8 mouse cellular contexts compared by ENCODE assay signal in the genomic region with DNA sequence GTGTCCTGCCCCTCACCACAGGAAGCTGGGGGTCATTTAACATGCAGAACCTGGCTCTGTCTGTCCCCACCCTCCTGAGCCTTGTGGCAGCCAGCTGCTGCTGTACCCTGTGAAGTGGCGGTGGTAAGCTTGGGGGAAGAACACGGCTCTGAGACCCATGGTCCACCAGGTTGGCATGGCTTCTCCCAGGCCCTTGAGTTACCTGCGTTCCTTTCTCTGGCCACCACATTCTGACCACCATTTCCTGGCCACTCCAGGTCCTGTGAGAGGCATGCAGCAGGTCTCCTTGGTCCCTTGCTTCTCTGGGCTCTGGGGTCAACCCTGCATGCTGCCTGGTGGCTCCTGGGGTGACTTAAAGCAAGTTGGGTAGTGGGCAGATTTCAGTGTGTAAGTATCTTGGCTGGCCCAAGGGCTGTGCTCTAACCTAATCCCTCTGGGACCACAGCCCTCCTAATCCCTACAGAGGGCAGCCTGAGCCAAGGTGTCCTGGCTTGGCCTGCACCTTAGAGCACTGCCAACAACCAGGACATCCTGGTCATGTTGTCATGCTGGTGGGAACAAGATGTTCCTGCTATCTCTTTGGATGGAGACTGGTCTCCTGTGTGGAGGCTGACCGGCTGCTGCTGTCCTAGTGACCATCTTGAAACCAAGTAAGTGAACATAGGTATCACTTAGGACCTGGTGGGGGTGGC. TPM values are rescaled to one million over a fixed set of nuclear protein-coding genes. Genes with fewer than 3 reads are reported as not detected.
DNase-seq lines count a peak whose midpoint lies in the region; ATAC-seq and TF ChIP-seq lines count a peak whose summit lies in the region.

Gene Plin3 (minus strand): TSS at position 343 of the 692 bp plus-strand sequence.

- no peaks in the 10 kb centered on the region for H3K36me3 ChIP-seq in lung, embryonic 16.5 days (ENCODE audit: control insufficient read depth, insufficient read depth, low read length)
- H3K36me3 ChIP-seq in heart, embryonic 11.5 days (ENCODE audit: control insufficient read depth, insufficient read depth, low read length) = no peaks in the 10 kb centered on the region
- H3K36me3 ChIP-seq in limb, embryonic 11.5 days (ENCODE audit: control insufficient read depth, insufficient read depth, low read length) = no peaks in the 10 kb centered on the region
- H3K36me3 ChIP-seq in stomach, embryonic 16.5 days (ENCODE audit: control insufficient read depth, insufficient read depth, low read length) = no peaks in the 10 kb centered on the region

- WGBS in lung, embryonic 16.5 days = 88% methylated on average over 4 of the region's 4 CpGs
- WGBS in heart, embryonic 11.5 days (ENCODE audit: insufficient replicate concordance) = 87% methylated on average over 4 of the region's 4 CpGs
- WGBS in limb, embryonic 11.5 days = 84% methylated on average over 4 of the region's 4 CpGs
- WGBS in stomach, embryonic 16.5 days = 90% methylated on average over 4 of the region's 4 CpGs

- ATAC-seq in lung, embryonic 16.5 days (ENCODE audit: low read depth) = no peak
- no peak for ATAC-seq in heart, embryonic 11.5 days (replicated peaks; ENCODE audit: insufficient number of reproducible peaks, low FRiP score, low TSS enrichment)
- ATAC-seq in limb, embryonic 11.5 days (ENCODE audit: insufficient number of reproducible peaks, low FRiP score, low TSS enrichment, low read depth) = no peak
- ATAC-seq in stomach, embryonic 16.5 days (ENCODE audit: insufficient read depth, low FRiP score) = no peak

- H3K27me3 ChIP-seq in lung, embryonic 16.5 days (ENCODE audit: control insufficient read depth, insufficient read depth, low read depth, low read length) = no peaks in the 10 kb centered on the region
- H3K27me3 ChIP-seq in heart, embryonic 11.5 days (ENCODE audit: control insufficient read depth, insufficient read depth, low read length) = no peaks in the 10 kb centered on the region
- no peaks in the 10 kb centered on the region for H3K27me3 ChIP-seq in limb, embryonic 11.5 days (ENCODE audit: control insufficient read depth, insufficient read depth, low read length)
- H3K27me3 ChIP-seq in stomach, embryonic 16.5 days (ENCODE audit: control insufficient read depth, insufficient read depth, low read length) = no peaks in the 10 kb centered on the region

- no peak for TF ChIP-seq CTCF in cortical plate, adult 2 months (IDR thresholded peaks at IDR 0.05; ENCODE audit: extremely low read depth, insufficient read depth, low read length)

- H3K4me1 ChIP-seq in lung, embryonic 16.5 days (replicated peaks; ENCODE audit: control insufficient read depth, insufficient read depth, low read length) = peaks cover 25% of the 10 kb centered on the region
- peaks cover 1% of the 10 kb centered on the region; the same call in 1 of the 2 replicates for H3K4me1 ChIP-seq in cortical plate, adult 2 months (ENCODE audit: control insufficient read depth, insufficient read depth, low read length)
- peaks cover 22% of the 10 kb centered on the region for H3K4me1 ChIP-seq in heart, embryonic 11.5 days (ENCODE audit: control insufficient read depth, insufficient read depth, low read length)
- peaks cover 31% of the 10 kb centered on the region for H3K4me1 ChIP-seq in limb, embryonic 11.5 days (ENCODE audit: control insufficient read depth, insufficient read depth, low read length)
- peaks cover 26% of the 10 kb centered on the region for H3K4me1 ChIP-seq in stomach, embryonic 16.5 days (ENCODE audit: control insufficient read depth, insufficient read depth, low read length)

- H3K9ac ChIP-seq in lung, embryonic 16.5 days (ENCODE audit: low read length) = no peak within 1 kb of the TSS; the same call in 1 of the 2 replicates
- no peak within 1 kb of the TSS for H3K9ac ChIP-seq in heart, embryonic 11.5 days (ENCODE audit: low read depth, low read length)
- no peak within 1 kb of the TSS for H3K9ac ChIP-seq in limb, embryonic 11.5 days (ENCODE audit: low read length)
- H3K9ac ChIP-seq in stomach, embryonic 16.5 days (ENCODE audit: low read length) = peak within 1 kb of the TSS; percentile 71; the same call in 1 of the 2 replicates

- H3K4me3 ChIP-seq in lung, embryonic 16.5 days (ENCODE audit: low read length) = no peak within 1 kb of the TSS
- no peak within 1 kb of the TSS for H3K4me3 ChIP-seq in cortical plate, adult 2 months (ENCODE audit: insufficient read depth, low read length)
- H3K4me3 ChIP-seq in heart, embryonic 11.5 days (ENCODE audit: low read depth, low read length) = no peak within 1 kb of the TSS
- H3K4me3 ChIP-seq in limb, embryonic 11.5 days (ENCODE audit: low read depth, low read length) = no peak within 1 kb of the TSS
- no peak within 1 kb of the TSS for H3K4me3 ChIP-seq in stomach, embryonic 16.5 days (replicated peaks; ENCODE audit: low read length)

- no peak for DNase-seq in lung, adult 18-20 months
- DNase-seq in limb, embryonic 11.5 days (ENCODE audit: low spot score) = no peak
- DNase-seq in embryo, embryonic 10 days (ENCODE audit: low spot score) = no peak
- no peak for DNase-seq in urinary bladder, postnatal 10 days (ENCODE audit: low spot score)

- TF ChIP-seq POLR2A in cortical plate, adult 2 months (IDR thresholded peaks at IDR 0.05; ENCODE audit: extremely low read depth, insufficient read depth, low read length) = no peak

- no peaks in the 10 kb centered on the region for H3K9me3 ChIP-seq in lung, embryonic 16.5 days (ENCODE audit: control insufficient read depth, low read length)
- no peaks in the 10 kb centered on the region for H3K9me3 ChIP-seq in heart, embryonic 11.5 days (replicated peaks; ENCODE audit: control insufficient read depth, low read length)
- H3K9me3 ChIP-seq in limb, embryonic 11.5 days (ENCODE audit: control insufficient read depth, low read length) = no peaks in the 10 kb centered on the region
- H3K9me3 ChIP-seq in stomach, embryonic 16.5 days (replicated peaks; ENCODE audit: control insufficient read depth, low read length) = no peaks in the 10 kb centered on the region

- H3K27ac ChIP-seq in lung, embryonic 16.5 days (ENCODE audit: low read length) = peak within 1 kb of the TSS; percentile 97
- no peak within 1 kb of the TSS for H3K27ac ChIP-seq in cortical plate, adult 2 months (ENCODE audit: insufficient read depth, low read length)
- 0 out of 2 replicates have a peak within 1 kb of the TSS, but pooled peaks have one; percentile 95 for H3K27ac ChIP-seq in heart, embryonic 11.5 days (ENCODE audit: low read depth, low read length)
- no peak within 1 kb of the TSS for H3K27ac ChIP-seq in limb, embryonic 11.5 days (replicated peaks; ENCODE audit: low read depth, low read length)
- peak within 1 kb of the TSS; percentile 99 for H3K27ac ChIP-seq in stomach, embryonic 16.5 days (ENCODE audit: low read length)

- H3K4me2 ChIP-seq in lung, embryonic 16.5 days (ENCODE audit: low read depth, low read length) = no peak within 1 kb of the TSS
- H3K4me2 ChIP-seq in heart, embryonic 11.5 days = no peak within 1 kb of the TSS
- no peak within 1 kb of the TSS for H3K4me2 ChIP-seq in limb, embryonic 11.5 days (ENCODE audit: low read depth, severe bottlenecking)
- H3K4me2 ChIP-seq in stomach, embryonic 16.5 days (ENCODE audit: low read depth, low read length) = no peak within 1 kb of the TSS

RNA-seq across cellular contexts. Expression of gene Plin3, which starts in this region (rescaled TPM):
- polyA plus RNA-seq in lung, embryonic 16.5 days (2015; fragmentation: Nextera tagmentation; extraction: Ambion mirVana) = 87.5 and 90.2 TPM in 2 replicates
- 8.4 and 10.1 TPM in 2 replicates for polyA plus RNA-seq in cortical plate, adult 2 months (2012; rRNA removed)
- polyA plus RNA-seq in heart, embryonic 11.5 days (2014; fragmentation: Nextera tagmentation; extraction: Ambion mirVana) = 58.8 and 77.3 TPM in 2 replicates
- polyA plus RNA-seq in limb, embryonic 11.5 days (2014; fragmentation: Nextera tagmentation; extraction: Ambion mirVana) = 58.7 and 66.0 TPM in 2 replicates
- 103 and 123 TPM in 2 replicates for polyA plus RNA-seq in stomach, embryonic 16.5 days (2015; fragmentation: Nextera tagmentation; extraction: Ambion mirVana)

Comparison
In these comparisons a context has a peak if more than half of its experiments do, and no peak if none do; other contexts are left out.
1. H3K27ac ChIP-seq: peak in lung, embryonic 16.5 days (single experiment), heart, embryonic 11.5 days (single experiment) and stomach, embryonic 16.5 days (single experiment); none in cortical plate, adult 2 months (single experiment) and limb, embryonic 11.5 days (single experiment).